ENCODE assay signal across 13 mouse cellular contexts in the genomic region with DNA sequence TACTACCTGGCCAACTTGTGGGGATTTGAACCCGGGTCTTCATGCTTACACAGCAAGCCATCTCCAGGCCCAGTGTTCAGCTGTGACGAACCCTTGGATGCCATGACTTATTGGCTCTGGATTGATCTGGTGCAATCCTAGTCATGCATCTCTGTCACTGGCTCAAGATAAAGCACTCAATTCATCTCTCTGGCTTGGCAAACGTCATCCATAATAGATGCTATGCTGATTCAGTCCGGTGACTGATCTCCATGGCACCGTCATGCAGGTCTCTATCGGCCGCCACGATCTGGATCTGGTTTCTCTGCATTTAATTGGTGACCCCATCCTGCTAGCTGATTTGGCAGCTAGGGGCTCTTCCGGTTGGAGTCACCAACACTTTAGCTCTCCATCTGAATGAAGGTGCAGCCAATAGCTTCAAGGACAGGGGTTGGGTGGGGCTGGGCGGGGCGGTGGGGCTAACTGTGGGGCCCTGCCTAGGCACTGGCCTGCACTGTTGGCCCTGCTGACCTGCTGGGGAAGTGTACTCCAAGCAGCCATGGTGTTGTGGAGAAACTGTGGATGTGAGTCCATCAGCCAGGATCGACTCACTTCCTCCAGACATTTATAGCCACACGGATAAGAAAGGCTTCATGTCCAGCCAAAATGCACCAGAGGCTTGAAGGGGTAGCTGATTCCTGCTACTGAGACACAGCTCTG. TPM values are rescaled to one million over a fixed set of nuclear protein-coding genes. Genes with fewer than 3 reads are reported as not detected.
DNase-seq lines count a peak whose midpoint lies in the region; ATAC-seq and TF ChIP-seq lines count a peak whose summit lies in the region.
"Had no signal": no experiment of that assay in that cellular context is flagged by ENCODE, and none has a peak within 500 bp of the region (broad histone marks: within the 10 kb centered on the region; RNA-seq: fewer than 3 reads in every experiment).

No protein-coding gene starts in this region.

- H3K27ac ChIP-seq in intestine, embryonic 16.5 days (ENCODE audit: low read length): no peak overlapping the region
- H3K27ac ChIP-seq in intestine, postnatal 0 days (ENCODE audit: low read depth, low read length): no peak overlapping the region
- H3K27ac ChIP-seq in limb, embryonic 15.5 days: 0 out of 2 replicates have a peak overlapping the region, but pooled peaks have one; percentile 18
- H3K27ac ChIP-seq: liver, embryonic 15.5 days; neural tube, embryonic 15.5 days had no signal

- ATAC-seq in intestine, embryonic 16.5 days: 0 out of 2 replicates have a peak, but pooled peaks have one; percentile 32
- no peak for ATAC-seq in intestine, postnatal 0 days
- ATAC-seq in common myeloid progenitor, adult 5-6 weeks (replicated peaks; ENCODE audit: low read depth, poor library complexity, severe bottlenecking): peak; percentile 34
- ATAC-seq in limb, embryonic 15.5 days (ENCODE audit: insufficient number of reproducible peaks, low FRiP score, low TSS enrichment, low read depth): no peak

- DNase-seq in adrenal gland, postnatal 25 days: peak; percentile 13
- DNase-seq in adrenal gland, adult 8-10 months: no peak
- no peak for DNase-seq in urinary bladder, postnatal 10 days (ENCODE audit: low spot score)
- no peak for DNase-seq in MN1 (ENCODE audit: low spot score)
- DNase-seq: cerebellum, adult 8-10 months; spleen, adult 18-20 months had no signal

- no peak for TF ChIP-seq CTCF in intestine, postnatal 0 days (IDR thresholded peaks at IDR 0.05; ENCODE audit: low read depth)

- 85% methylated on average over 13 of the region's 13 CpGs for WGBS in intestine, embryonic 16.5 days
- WGBS in intestine, postnatal 0 days: 77% methylated on average over 13 of the region's 13 CpGs
- WGBS in limb, embryonic 15.5 days: 85% methylated on average over 13 of the region's 13 CpGs

- no peaks in the 10 kb centered on the region for H3K36me3 ChIP-seq in intestine, embryonic 16.5 days (ENCODE audit: control insufficient read depth, insufficient read depth, low read length)
- H3K36me3 ChIP-seq in intestine, postnatal 0 days (ENCODE audit: control insufficient read depth, insufficient read depth): no peaks in the 10 kb centered on the region
- H3K36me3 ChIP-seq in limb, embryonic 15.5 days: no peaks in the 10 kb centered on the region
- H3K36me3 ChIP-seq: liver, embryonic 15.5 days; neural tube, embryonic 15.5 days had no signal

- no peak overlapping the region for H3K4me2 ChIP-seq in intestine, embryonic 16.5 days (ENCODE audit: low read depth, low read length)
- no peak overlapping the region for H3K4me2 ChIP-seq in intestine, postnatal 0 days (replicated peaks; ENCODE audit: low read depth)
- no peak overlapping the region for H3K4me2 ChIP-seq in limb, embryonic 15.5 days
- H3K4me2 ChIP-seq: liver, embryonic 15.5 days; neural tube, embryonic 15.5 days had no signal

- H3K4me1 ChIP-seq in intestine, embryonic 16.5 days (ENCODE audit: control insufficient read depth, insufficient read depth, low read length): peaks cover 5% of the 10 kb centered on the region; the same call in 1 of the 2 replicates
- no peaks in the 10 kb centered on the region for H3K4me1 ChIP-seq in intestine, postnatal 0 days (replicated peaks; ENCODE audit: control insufficient read depth, insufficient read depth, low read length)
- peaks cover 12% of the 10 kb centered on the region; the same call in 1 of the 2 replicates for H3K4me1 ChIP-seq in limb, embryonic 15.5 days
- H3K4me1 ChIP-seq: liver, embryonic 15.5 days had no signal

- no peak overlapping the region for H3K9ac ChIP-seq in intestine, embryonic 16.5 days (ENCODE audit: low read depth, low read length)
- no peak overlapping the region for H3K9ac ChIP-seq in intestine, postnatal 0 days (ENCODE audit: low read depth, low read length)
- no peak overlapping the region for H3K9ac ChIP-seq in limb, embryonic 15.5 days
- H3K9ac ChIP-seq: liver, embryonic 15.5 days; neural tube, embryonic 15.5 days had no signal

- no peak overlapping the region for H3K4me3 ChIP-seq in intestine, embryonic 16.5 days (ENCODE audit: low read length)
- H3K4me3 ChIP-seq in intestine, postnatal 0 days (ENCODE audit: low read depth, low read length): no peak overlapping the region
- no peak overlapping the region for H3K4me3 ChIP-seq in limb, embryonic 15.5 days
- H3K4me3 ChIP-seq: erythroblast, embryonic 14.5 days; liver, embryonic 15.5 days; neural tube, embryonic 15.5 days had no signal

- no peaks in the 10 kb centered on the region for H3K9me3 ChIP-seq in intestine, embryonic 16.5 days (ENCODE audit: control insufficient read depth, low read length)
- H3K9me3 ChIP-seq in intestine, postnatal 0 days (ENCODE audit: control insufficient read depth): no peaks in the 10 kb centered on the region
- H3K9me3 ChIP-seq in limb, embryonic 15.5 days: no peaks in the 10 kb centered on the region
- H3K9me3 ChIP-seq: liver, embryonic 15.5 days; neural tube, embryonic 15.5 days had no signal

- H3K27me3 ChIP-seq in intestine, embryonic 16.5 days (replicated peaks; ENCODE audit: control insufficient read depth, insufficient read depth, low read length): no peaks in the 10 kb centered on the region
- no peaks in the 10 kb centered on the region; the same call in 1 of the 2 replicates for H3K27me3 ChIP-seq in intestine, postnatal 0 days (replicated peaks; ENCODE audit: control insufficient read depth, insufficient read depth, low read length)
- no peaks in the 10 kb centered on the region for H3K27me3 ChIP-seq in limb, embryonic 15.5 days
- H3K27me3 ChIP-seq: liver, embryonic 15.5 days; neural tube, embryonic 15.5 days had no signal

RNA-seq across cellular contexts. Expression of a gene that starts 50.5 kb away (rescaled TPM):
- total RNA-seq in adrenal gland, postnatal 25 days (2021): 189 and 200 TPM in 2 replicates
- total RNA-seq in adrenal gland, adult 8-10 months (2022): 100 to 1,000 TPM; 121 to 231 (median 200) TPM
- polyA plus RNA-seq in intestine, embryonic 16.5 days (2015; fragmentation: Nextera tagmentation; extraction: Ambion mirVana): 8.4 and 9.3 TPM in 2 replicates
- 7.4 and 8.6 TPM in 2 replicates for polyA plus RNA-seq in intestine, postnatal 0 days (2015; fragmentation: Nextera tagmentation; extraction: Ambion mirVana)
- total RNA-seq in common myeloid progenitor, adult 5-6 weeks (2017): 67.2 and 79.6 TPM in 2 replicates
- 25.7 and 26.1 TPM in 2 replicates for polyA plus RNA-seq in limb, embryonic 15.5 days (2015; fragmentation: Nextera tagmentation; extraction: Ambion mirVana)

Comparison
In these comparisons a context has a peak if more than half of its experiments do, and no peak if none do; other contexts are left out.
1. ATAC-seq: peak in intestine, embryonic 16.5 days (single experiment) and common myeloid progenitor, adult 5-6 weeks (single experiment); none in intestine, postnatal 0 days (single experiment) and limb, embryonic 15.5 days (single experiment).